Mouse (Mus musculus) ES-Bruce4 (cell line): ENCODE data around the gene Gne.

ENCODE experiments used
- CTCF ChIP-seq: IDR thresholded peaks from one replicate; pipeline ENCODE4 v1.8.1; 2011; ENCODE audit warnings: low read depth, low read length
- POLR2A ChIP-seq: IDR thresholded peaks from one replicate; pipeline ENCODE4 v1.8.1; 2011; ENCODE audit warnings: low read length; ENCODE audit not compliant: insufficient read depth

DNA sequence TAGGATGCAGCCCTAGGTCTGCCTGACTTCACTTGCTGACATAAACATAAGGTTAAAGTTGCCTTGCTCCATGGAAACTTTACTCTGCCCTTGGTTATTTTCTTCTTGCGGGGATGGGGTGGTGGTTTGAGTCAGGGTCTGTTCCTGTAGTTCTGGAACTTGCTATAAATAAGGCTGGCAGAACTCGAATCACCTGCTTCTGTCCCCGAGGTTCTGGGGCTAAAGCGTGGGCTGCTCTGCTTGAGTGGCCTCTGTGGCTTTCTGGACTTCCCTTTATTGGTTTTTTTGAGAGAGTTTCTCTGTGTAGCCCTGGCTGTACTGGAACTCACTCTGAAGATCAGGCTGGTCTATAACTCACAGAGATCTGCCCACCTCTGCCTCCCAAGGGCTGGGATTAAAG lies 67.9 kb downstream of the Gne start:
- no peak for TF ChIP-seq CTCF
- no peak for TF ChIP-seq POLR2A
